10 mouse cellular contexts compared by ENCODE assay signal in genomic region chr2:144332486-144332885, GRCm38 (mm10). TPM values are rescaled to one million over a fixed set of nuclear protein-coding genes. Genes with fewer than 3 reads are reported as not detected.
DNase-seq lines count a peak whose midpoint lies in the region; ATAC-seq and TF ChIP-seq lines count a peak whose summit lies in the region.
"Had no signal": no experiment of that assay in that cellular context is flagged by ENCODE, and none has a peak within 500 bp of the region (broad histone marks: within the 10 kb centered on the region; RNA-seq: fewer than 3 reads in every experiment).

No protein-coding gene starts in this region.

- TF ChIP-seq EP300 in lung, postnatal 0 days (IDR thresholded peaks at IDR 0.05), result no peak

- no peaks in the 10 kb centered on the region for H3K36me3 ChIP-seq in lung, postnatal 0 days (ENCODE audit: insufficient read depth, low read length)
- H3K36me3 ChIP-seq in forebrain, embryonic 14.5 days (ENCODE audit: control insufficient read depth, insufficient read depth, low read length), result no peaks in the 10 kb centered on the region
- no peaks in the 10 kb centered on the region for H3K36me3 ChIP-seq in liver, embryonic 12.5 days
- no peaks in the 10 kb centered on the region for H3K36me3 ChIP-seq in stomach, embryonic 16.5 days (ENCODE audit: control insufficient read depth, insufficient read depth, low read length)

- peaks cover 27% of the 10 kb centered on the region for H3K27me3 ChIP-seq in lung, postnatal 0 days (replicated peaks; ENCODE audit: insufficient read depth, low read length)
- peaks cover 63% of the 10 kb centered on the region for H3K27me3 ChIP-seq in forebrain, embryonic 14.5 days (replicated peaks; ENCODE audit: control insufficient read depth, insufficient read depth, low read length)
- peaks cover 91% of the 10 kb centered on the region for H3K27me3 ChIP-seq in liver, embryonic 12.5 days (replicated peaks)
- peaks cover 28% of the 10 kb centered on the region for H3K27me3 ChIP-seq in stomach, embryonic 16.5 days (ENCODE audit: control insufficient read depth, insufficient read depth, low read length)

- no peak for DNase-seq in lung, postnatal 0 days (ENCODE audit: low spot score)
- DNase-seq in lung, postnatal 25 days (ENCODE audit: low spot score), result no peak
- peak; percentile 11 for DNase-seq in forebrain, embryonic 14.5 days (ENCODE audit: low spot score)
- no peak for DNase-seq in urinary bladder, postnatal 14 days (ENCODE audit: low spot score)
- no peak for DNase-seq in spleen, postnatal 10 days (ENCODE audit: low spot score in 2 of 2)
- no peak for DNase-seq in spleen, postnatal 36 days (ENCODE audit: low spot score in 2 of 2)

- peaks cover 5% of the 10 kb centered on the region; the same call in 1 of the 2 replicates for H3K4me1 ChIP-seq in lung, postnatal 0 days (ENCODE audit: insufficient read depth, low read depth, low read length)
- peaks cover 16% of the 10 kb centered on the region for H3K4me1 ChIP-seq in forebrain, embryonic 14.5 days (ENCODE audit: control insufficient read depth, insufficient read depth, low read length)
- peaks cover 26% of the 10 kb centered on the region for H3K4me1 ChIP-seq in liver, embryonic 12.5 days
- H3K4me1 ChIP-seq in stomach, embryonic 16.5 days (ENCODE audit: control insufficient read depth, insufficient read depth, low read length), result peaks cover 11% of the 10 kb centered on the region; the same call in 1 of the 2 replicates

- peak overlapping the region; percentile 16 for H3K4me3 ChIP-seq in lung, postnatal 0 days (ENCODE audit: low read depth, low read length)
- H3K4me3 ChIP-seq in forebrain, embryonic 14.5 days (ENCODE audit: low read depth, low read length), result peak overlapping the region; percentile 46; the same call in 1 of the 2 replicates
- H3K4me3 ChIP-seq in liver, embryonic 12.5 days, result 0 out of 2 replicates have a peak overlapping the region, but pooled peaks have one; percentile 49
- peak overlapping the region; percentile 57 for H3K4me3 ChIP-seq in stomach, embryonic 16.5 days (replicated peaks; ENCODE audit: low read length)

- H3K4me2 ChIP-seq in lung, postnatal 0 days (replicated peaks; ENCODE audit: low read depth, low read length), result peak overlapping the region; percentile 96
- peak overlapping the region; percentile 43; the same call in 1 of the 2 replicates for H3K4me2 ChIP-seq in forebrain, embryonic 14.5 days (ENCODE audit: low read length)
- peak overlapping the region; percentile 30; the same call in 1 of the 2 replicates for H3K4me2 ChIP-seq in liver, embryonic 12.5 days
- H3K4me2 ChIP-seq in stomach, embryonic 16.5 days (ENCODE audit: low read depth, low read length), result peak overlapping the region; percentile 66

- no peak for ATAC-seq in lung, postnatal 0 days
- no peak for ATAC-seq in forebrain, embryonic 14.5 days
- no peak for ATAC-seq in liver, embryonic 12.5 days
- ATAC-seq in stomach, embryonic 16.5 days (ENCODE audit: insufficient read depth, low FRiP score), result no peak
- ATAC-seq: Patski had no signal

- no peaks in the 10 kb centered on the region for H3K9me3 ChIP-seq in lung, postnatal 0 days (ENCODE audit: low read length)
- no peaks in the 10 kb centered on the region for H3K9me3 ChIP-seq in forebrain, embryonic 14.5 days (replicated peaks; ENCODE audit: control insufficient read depth, low read length)
- no peaks in the 10 kb centered on the region for H3K9me3 ChIP-seq in liver, embryonic 12.5 days (replicated peaks)
- no peaks in the 10 kb centered on the region for H3K9me3 ChIP-seq in stomach, embryonic 16.5 days (replicated peaks; ENCODE audit: control insufficient read depth, low read length)

- WGBS in lung, postnatal 0 days, result 6% methylated on average over 9 of the region's 9 CpGs
- WGBS in forebrain, embryonic 14.5 days, result 6% methylated on average over 9 of the region's 9 CpGs
- WGBS in liver, embryonic 12.5 days (ENCODE audit: insufficient replicate concordance), result 9% methylated on average over 9 of the region's 9 CpGs
- WGBS in stomach, embryonic 16.5 days, result 7% methylated on average over 9 of the region's 9 CpGs

- no peak overlapping the region for H3K9ac ChIP-seq in lung, postnatal 0 days (replicated peaks; ENCODE audit: low read depth)
- H3K9ac ChIP-seq in forebrain, embryonic 14.5 days (ENCODE audit: low read length), result no peak overlapping the region
- no peak overlapping the region for H3K9ac ChIP-seq in liver, embryonic 12.5 days
- no peak overlapping the region for H3K9ac ChIP-seq in stomach, embryonic 16.5 days (ENCODE audit: low read length)

- no peak overlapping the region for H3K27ac ChIP-seq in lung, postnatal 0 days (ENCODE audit: low read length)
- H3K27ac ChIP-seq in forebrain, embryonic 14.5 days (ENCODE audit: low read depth, low read length), result no peak overlapping the region
- H3K27ac ChIP-seq in liver, embryonic 12.5 days, result no peak overlapping the region
- no peak overlapping the region for H3K27ac ChIP-seq in stomach, embryonic 16.5 days (ENCODE audit: low read length)
- H3K27ac ChIP-seq: macrophage had no signal

- no peak for TF ChIP-seq CTCF in lung, postnatal 0 days (IDR thresholded peaks at IDR 0.05)

RNA-seq across cellular contexts. Expression of gene Ovol2, which starts 0.5 kb away (rescaled TPM):
- polyA plus RNA-seq in lung, postnatal 0 days (2015; fragmentation: Nextera tagmentation; extraction: Ambion mirVana), result 3.9 and 4.0 TPM in 2 replicates
- polyA plus RNA-seq in forebrain, embryonic 14.5 days (2014; fragmentation: Nextera tagmentation; extraction: Ambion mirVana), result not detected in 2 replicates
- polyA plus RNA-seq in liver, embryonic 12.5 days (2016; fragmentation: Nextera tagmentation; extraction: Ambion mirVana), result 0.08 TPM in 1 of 2 replicates, not detected in the other
- polyA plus RNA-seq in stomach, embryonic 16.5 days (2015; fragmentation: Nextera tagmentation; extraction: Ambion mirVana), result 3.2 and 3.5 TPM in 2 replicates
- polyA plus RNA-seq: macrophage, Patski had no signal

RNA-seq across cellular contexts. Expression of gene Kat14, which starts 36.3 kb away (rescaled TPM):
- 19.1 and 21.9 TPM in 2 replicates for polyA plus RNA-seq in lung, postnatal 0 days (2015; fragmentation: Nextera tagmentation; extraction: Ambion mirVana)
- polyA plus RNA-seq in forebrain, embryonic 14.5 days (2014; fragmentation: Nextera tagmentation; extraction: Ambion mirVana), result 21.0 and 22.0 TPM in 2 replicates
- 26.3 and 28.3 TPM in 2 replicates for polyA plus RNA-seq in liver, embryonic 12.5 days (2016; fragmentation: Nextera tagmentation; extraction: Ambion mirVana)
- 34.6 and 36.9 TPM in 2 replicates for polyA plus RNA-seq in stomach, embryonic 16.5 days (2015; fragmentation: Nextera tagmentation; extraction: Ambion mirVana)

RNA-seq across cellular contexts. Expression of gene Pet117, which starts 36.3 kb away (rescaled TPM):
- polyA plus RNA-seq in lung, postnatal 0 days (2015; fragmentation: Nextera tagmentation; extraction: Ambion mirVana), result 1.6 and 2.5 TPM in 2 replicates
- polyA plus RNA-seq in forebrain, embryonic 14.5 days (2014; fragmentation: Nextera tagmentation; extraction: Ambion mirVana), result 0.47 and 0.71 TPM in 2 replicates
- polyA plus RNA-seq in liver, embryonic 12.5 days (2016; fragmentation: Nextera tagmentation; extraction: Ambion mirVana), result 0.74 TPM in 1 of 2 replicates, not detected in the other
- polyA plus RNA-seq in stomach, embryonic 16.5 days (2015; fragmentation: Nextera tagmentation; extraction: Ambion mirVana), result 4.0 and 6.8 TPM in 2 replicates

Comparison
In these comparisons a context has a peak if more than half of its experiments do, and no peak if none do; other contexts are left out.
1. H3K4me2 ChIP-seq: peak in every context shown above with its lines; median percentile 96 in lung, postnatal 0 days; 66 in stomach, embryonic 16.5 days; 43 in forebrain, embryonic 14.5 days; 30 in liver, embryonic 12.5 days.